Mouse (Mus musculus) ES-CJ7 (cell line): ENCODE measurements around the gene Tns3.
A peak's percentile ranks its signal among the peaks of the same experiment; 100 is the strongest.

Experiments used
- DNase-seq: peaks from one replicate; pipeline ENCODE4 v3.0.0; 2011; ENCODE audit warnings: low read depth, low spot score

Gene Tns3

DNA sequence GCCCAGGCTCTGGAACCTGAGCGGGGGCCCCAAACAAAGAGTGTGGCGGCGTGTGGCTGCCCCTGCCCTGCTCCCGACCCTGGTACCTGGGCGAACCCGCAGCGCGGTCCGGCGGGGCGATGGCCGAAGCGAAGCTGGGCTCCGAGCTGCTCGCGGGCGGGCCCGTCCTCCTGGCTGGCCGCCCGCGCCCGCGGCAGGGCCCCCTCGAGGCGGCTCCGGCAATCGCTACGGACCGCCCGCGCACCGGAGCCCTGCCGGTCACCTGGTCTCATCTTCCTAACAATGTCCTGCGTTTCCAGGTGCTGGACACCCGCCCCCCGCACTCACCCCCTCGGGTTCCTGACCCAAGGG, at the start of gene Tns3:
Gene Tns3 (minus strand): TSS at position 143 of the 351 bp plus-strand sequence.
- no peak for DNase-seq

- no peak for DNase-seq
Observed at GRCm38 (mm10) chr11:8706246-8707041, 42.1 kb upstream of the Tns3 start.

DNA sequence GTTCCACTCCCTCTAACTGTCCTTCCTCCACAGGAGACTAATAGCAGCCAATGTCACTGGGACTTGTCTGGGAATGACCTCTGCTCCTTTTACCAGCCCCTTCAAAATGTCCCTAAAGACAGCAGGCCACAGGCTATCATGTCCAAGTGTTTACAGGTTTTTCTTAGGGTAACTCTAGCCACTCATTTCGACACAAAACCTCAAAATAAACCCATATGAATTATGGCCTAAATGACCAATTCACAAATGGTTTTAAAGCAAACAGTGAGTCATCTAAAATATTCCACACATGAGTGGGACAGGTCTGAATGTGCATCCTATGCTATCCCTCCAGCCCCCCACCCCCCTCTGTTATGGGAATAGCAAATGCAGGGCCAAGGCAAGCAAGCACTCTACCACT, 40.8 kb upstream of the Tns3 start:
- no peak for DNase-seq

GRCm38 (mm10) chr11:8703876-8704275, 39.5 kb upstream of the Tns3 start:
- DNase-seq: no peak

DNA sequence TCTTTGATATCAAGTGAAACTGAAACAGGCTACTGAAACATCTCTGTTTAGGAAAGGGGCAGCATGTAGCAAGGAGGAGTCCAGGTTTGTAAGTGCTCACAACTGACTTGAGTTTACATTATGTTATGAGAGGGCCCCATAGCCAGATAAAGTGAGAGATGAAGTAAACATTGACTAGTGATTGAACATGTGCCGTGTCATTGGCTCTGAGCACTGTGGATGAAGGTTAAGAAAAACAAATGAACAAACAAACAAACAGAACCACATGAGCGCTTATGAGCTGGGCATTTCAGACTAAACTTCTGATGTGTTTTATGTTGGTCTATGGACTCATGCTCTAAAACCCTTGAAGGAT, 38.2 kb upstream of the Tns3 start:
- DNase-seq: no peak

- DNase-seq: no peak
Observed at GRCm38 (mm10) chr11:8701845-8702531, 37.7 kb upstream of the Tns3 start.

GRCm38 (mm10) chr11:8701400-8701799, 37.1 kb upstream of the Tns3 start:
- DNase-seq: no peak

DNA sequence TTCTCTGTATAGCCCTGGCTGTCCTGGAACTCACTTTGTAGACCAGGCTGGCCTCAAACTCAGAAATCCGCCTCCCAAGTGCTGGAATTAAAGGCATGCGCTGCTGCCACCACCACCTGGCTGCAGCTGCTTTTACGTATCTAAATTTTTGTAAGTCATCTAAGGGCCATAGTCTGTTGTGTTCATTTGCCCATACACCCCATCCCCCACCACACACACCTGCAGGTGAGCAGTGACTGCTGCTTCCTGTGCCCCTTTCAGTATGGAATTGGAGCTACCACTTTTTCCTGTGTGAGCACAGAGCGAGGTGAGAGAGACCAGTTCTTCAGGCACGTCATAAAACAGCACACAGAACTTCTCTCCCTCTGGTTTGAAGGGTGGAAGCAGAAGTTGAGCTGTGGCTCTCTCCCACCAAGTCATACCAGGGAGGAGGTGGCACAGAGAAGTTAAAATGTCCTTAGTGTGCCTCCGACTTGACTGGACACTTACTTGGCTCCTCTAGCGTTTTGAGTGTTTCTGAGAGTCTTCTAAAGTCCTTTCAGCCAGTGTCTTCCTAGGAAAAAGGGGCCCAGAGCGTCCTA, 36.4 kb upstream of the Tns3 start:
- no peak for DNase-seq

- peak; percentile 31 for DNase-seq
Observed at GRCm38 (mm10) chr11:8699777-8700176, 35.4 kb upstream of the Tns3 start.

GRCm38 (mm10) chr11:8697670-8698069, 33.3 kb upstream of the Tns3 start:
- DNase-seq: no peak

DNA sequence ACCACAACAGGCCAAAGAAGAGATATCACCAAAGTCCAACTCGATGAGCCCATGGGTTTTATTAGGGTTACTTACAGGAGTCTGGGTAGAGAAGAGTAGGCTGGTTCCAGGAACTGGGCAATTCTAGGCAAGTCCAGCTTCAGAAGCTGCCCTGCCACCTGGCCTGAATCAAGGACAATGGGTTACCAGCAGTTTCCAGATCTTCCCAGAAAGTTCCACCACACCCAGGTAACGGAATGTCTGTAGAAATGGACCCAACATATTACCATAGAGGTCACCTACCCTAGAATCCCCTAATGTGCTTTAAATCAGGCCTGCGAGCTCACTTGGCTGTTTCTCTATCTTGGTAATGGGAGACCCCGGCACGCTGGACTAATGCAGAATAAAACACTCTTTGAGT, 29.8 kb upstream of the Tns3 start:
- peak; percentile 57 for DNase-seq

- DNase-seq: peak; percentile 93
Observed at GRCm38 (mm10) chr11:8692536-8693471, 28.5 kb upstream of the Tns3 start.

- DNase-seq: no peak
Observed at GRCm38 (mm10) chr11:8692162-8692535, 27.8 kb upstream of the Tns3 start.

DNA sequence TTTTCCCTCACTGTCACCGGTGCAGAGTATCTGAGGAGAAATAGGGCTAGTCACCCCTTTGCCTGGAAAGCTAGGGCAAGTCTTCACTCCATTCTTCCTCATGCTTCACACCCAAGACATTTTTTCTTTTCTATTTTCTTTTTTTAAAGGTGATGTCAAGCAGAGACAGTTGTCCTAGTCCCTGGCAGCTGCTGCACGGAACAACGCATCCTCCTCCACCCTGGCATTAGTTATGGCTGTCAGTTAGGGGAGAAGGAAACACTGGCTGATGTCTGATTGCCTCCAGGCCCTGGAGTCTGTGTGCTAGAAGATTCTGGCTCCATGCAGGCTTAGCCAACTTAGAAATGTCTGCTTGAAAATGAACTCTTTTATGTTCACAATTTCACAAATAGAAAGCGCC, 27.3 kb upstream of the Tns3 start:
- no peak for DNase-seq

DNA sequence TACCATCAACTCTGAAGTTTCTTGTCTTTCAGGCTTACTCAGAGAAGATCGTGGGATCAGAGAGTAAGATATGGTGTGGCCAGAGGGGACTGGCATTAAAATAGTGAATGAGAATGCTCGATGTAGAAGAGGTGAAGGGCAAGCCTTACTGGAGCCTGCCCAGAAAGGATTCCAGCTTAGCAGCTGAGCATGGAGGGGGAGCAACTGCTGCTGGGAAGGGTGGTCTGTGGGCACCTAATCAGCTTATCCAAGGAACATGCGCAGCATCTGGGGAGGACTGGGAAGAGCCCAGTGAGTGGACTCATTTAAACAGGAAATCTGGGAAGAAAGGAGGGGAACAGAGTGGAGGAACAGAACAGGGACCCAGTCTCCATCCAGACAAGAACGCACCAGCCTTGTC, 26.3 kb upstream of the Tns3 start:
- DNase-seq: no peak

DNA sequence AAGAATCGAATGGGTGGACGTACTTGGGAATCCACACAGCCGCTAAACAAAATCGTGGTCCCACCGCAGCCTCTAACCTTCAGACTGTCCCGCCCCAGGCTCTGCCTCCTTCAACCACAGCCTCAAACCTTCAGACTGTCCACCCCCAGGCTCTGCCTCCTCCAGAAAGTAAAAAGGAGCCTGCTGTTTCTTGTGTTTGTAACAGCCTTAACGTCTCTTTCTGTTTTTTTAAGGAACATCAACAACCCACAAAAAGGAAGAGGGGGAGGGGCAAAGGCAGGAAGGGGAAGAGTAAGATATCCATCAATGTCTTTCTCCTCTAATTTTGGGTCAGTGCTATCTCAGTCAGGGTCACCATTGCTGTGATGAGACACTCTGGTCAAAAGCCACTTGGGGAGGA, 25.2 kb upstream of the Tns3 start:
- peak; percentile 43 for DNase-seq

- DNase-seq: no peak
Observed at GRCm38 (mm10) chr11:8688907-8689306, 24.6 kb upstream of the Tns3 start.

DNA sequence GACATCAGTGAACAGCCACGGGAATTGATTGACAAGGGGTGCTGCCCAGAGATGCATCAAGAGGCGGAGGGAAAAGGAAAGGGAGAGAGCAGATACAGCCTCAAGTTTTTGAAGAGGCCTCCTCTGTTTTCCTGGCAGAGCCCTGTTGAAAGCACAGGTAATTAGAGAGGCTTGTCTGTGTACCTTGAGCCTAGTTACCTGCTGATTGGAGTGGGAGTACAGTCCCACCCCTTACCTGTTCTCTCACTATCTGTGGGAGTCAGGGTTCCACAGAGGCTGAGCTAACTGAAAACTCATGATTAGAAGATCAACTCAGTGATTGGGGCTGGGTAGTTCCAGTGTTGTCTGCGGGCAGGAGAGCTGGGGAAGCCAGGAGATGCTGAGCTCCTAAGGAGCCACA, 22.2 kb upstream of the Tns3 start:
- DNase-seq: no peak

DNA sequence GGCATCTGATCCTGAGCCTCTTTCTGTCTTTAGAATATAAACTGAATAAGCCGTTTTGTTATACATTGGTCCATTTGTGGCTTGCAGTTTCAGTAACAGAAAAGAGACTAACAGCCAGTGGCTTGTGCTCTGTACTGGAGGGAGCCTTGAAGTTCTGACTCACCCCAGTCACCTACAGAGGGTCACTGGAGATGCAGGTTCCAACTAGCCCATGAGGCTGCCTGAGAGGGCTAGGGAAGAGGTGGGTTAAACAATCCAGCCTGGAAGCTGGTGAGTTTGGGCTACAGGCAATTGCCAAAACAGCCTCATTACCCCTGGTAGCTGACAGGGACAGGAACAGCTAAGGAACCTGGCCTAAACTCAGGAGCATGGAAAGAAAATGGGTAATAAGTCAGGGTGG, 21.7 kb upstream of the Tns3 start:
- no peak for DNase-seq

DNA sequence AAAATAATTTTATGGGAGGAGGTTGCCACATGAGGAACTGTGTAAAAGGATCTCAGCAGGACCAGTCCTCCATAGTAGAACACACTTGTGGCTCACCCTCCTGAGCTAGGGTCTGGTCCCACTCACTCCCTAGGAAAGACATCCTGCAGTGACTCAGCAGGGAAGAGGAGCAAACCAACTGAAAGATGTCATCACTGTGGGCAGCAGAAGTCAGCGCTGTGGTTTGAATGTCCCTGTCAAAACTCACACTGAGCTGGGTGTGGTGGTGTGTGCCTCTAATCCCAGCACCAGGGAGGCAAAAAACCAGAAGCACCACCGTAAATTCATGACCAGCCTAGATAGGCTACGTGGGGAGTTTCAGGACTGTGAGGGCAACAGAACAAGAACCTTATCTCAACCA, 20.9 kb upstream of the Tns3 start:
- DNase-seq: no peak

GRCm38 (mm10) chr11:8684262-8684661, 19.9 kb upstream of the Tns3 start:
- DNase-seq: no peak

DNA sequence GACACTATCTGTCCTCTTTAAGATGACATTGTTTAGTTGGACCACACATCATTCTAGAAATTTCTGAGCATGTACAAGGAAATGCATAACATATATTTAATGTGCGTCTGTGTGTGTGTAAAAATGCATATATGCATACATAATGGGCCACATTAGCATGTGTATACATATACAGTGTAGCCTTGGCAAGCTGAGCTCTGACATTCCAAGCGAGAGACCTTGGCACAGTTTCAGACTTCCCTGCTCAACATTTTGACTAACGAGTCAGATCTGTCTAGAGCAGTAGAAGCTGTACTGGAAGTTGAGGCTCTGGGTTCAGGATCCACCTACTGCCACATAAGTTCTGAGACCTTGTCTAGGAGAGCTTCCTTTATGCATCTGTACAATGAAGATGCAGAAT, 17.0 kb upstream of the Tns3 start:
- DNase-seq: no peak
